ENCODE assay signal across 7 mouse cellular contexts in the genomic region with DNA sequence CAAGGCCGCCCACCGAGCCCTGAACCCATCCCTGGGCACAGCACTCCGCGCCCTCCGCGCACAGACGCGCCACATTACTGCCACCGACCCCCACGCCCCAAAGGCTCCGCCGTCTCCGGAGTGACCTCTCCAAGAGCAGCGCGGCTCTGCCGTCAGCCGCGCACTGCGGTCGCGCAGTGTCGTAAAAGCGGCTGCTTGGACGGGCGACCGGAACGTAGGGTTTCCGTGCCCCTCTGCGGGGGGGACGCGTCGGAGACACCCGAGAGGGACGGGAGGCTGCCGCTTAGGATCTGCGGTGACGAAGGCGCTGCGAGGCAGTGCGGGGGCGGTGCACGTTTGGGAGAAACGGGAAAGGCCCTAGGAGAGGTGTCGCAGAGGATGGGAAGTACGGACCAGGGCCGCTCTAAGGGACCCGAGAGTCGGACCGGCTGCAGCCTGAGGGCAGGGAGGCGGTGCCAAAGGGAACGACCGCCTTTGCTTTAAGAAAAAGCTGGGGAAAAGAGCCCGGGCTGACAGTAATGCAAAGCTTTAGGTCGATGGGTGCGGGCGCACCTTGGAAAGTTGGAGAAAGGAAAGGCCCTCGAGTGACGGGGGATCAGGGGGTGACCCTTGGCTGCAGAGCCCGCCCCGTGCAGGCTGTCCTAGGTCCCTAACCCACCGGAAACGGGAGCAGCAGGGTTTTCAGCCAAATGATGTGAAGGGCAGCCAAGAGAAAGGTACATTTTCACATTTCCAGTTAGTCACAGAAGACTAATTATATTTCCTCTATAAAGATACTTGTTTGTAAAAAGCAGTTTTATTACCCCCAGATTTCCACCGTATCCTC. TPM values are rescaled to one million over a fixed set of nuclear protein-coding genes. Genes with fewer than 3 reads are reported as not detected.
DNase-seq lines count a peak whose midpoint lies in the region; ATAC-seq lines count a peak whose summit lies in the region.

A gene (minus strand): TSS at position 389 of the 826 bp plus-strand sequence.

- no peaks in the 10 kb centered on the region for H3K27me3 ChIP-seq in embryonic facial prominence, embryonic 11.5 days (ENCODE audit: control insufficient read depth, insufficient read depth, low read length)
- H3K27me3 ChIP-seq in limb, embryonic 11.5 days (ENCODE audit: control insufficient read depth, insufficient read depth, low read length): no peaks in the 10 kb centered on the region
- H3K27me3 ChIP-seq in midbrain, embryonic 14.5 days (ENCODE audit: control insufficient read depth, insufficient read depth, low read length): no peaks in the 10 kb centered on the region

- peak; percentile 92 for DNase-seq in adrenal gland, postnatal 14 days
- DNase-seq in embryonic facial prominence, embryonic 11.5 days (ENCODE audit: low spot score): peak; percentile 91
- DNase-seq in heart, adult 11 months: peak; percentile 99
- peak; percentile 91 for DNase-seq in kidney, adult 18-20 months
- DNase-seq in limb, embryonic 11.5 days (ENCODE audit: low spot score): peak; percentile 89
- peak; percentile 93 for DNase-seq in midbrain, embryonic 14.5 days
- DNase-seq in spleen, adult 18-20 months: peak; percentile 72 to 79

- peak within 1 kb of the TSS; percentile 79 for H3K4me3 ChIP-seq in embryonic facial prominence, embryonic 11.5 days (ENCODE audit: low read depth, low read length)
- H3K4me3 ChIP-seq in limb, embryonic 11.5 days (ENCODE audit: low read depth, low read length): peak within 1 kb of the TSS; percentile 57
- peak within 1 kb of the TSS; percentile 91 for H3K4me3 ChIP-seq in midbrain, embryonic 14.5 days (replicated peaks; ENCODE audit: low read depth, low read length)

- H3K4me1 ChIP-seq in embryonic facial prominence, embryonic 11.5 days (ENCODE audit: control insufficient read depth, insufficient read depth, low read length): peaks cover 2% of the 10 kb centered on the region; the same call in 1 of the 2 replicates
- peaks cover 9% of the 10 kb centered on the region; the same call in 1 of the 2 replicates for H3K4me1 ChIP-seq in limb, embryonic 11.5 days (ENCODE audit: control insufficient read depth, insufficient read depth, low read length)
- H3K4me1 ChIP-seq in midbrain, embryonic 14.5 days (ENCODE audit: control insufficient read depth, insufficient read depth, low read length): peaks cover 12% of the 10 kb centered on the region; the same call in 1 of the 2 replicates

- peak within 1 kb of the TSS; percentile 84 for H3K9ac ChIP-seq in embryonic facial prominence, embryonic 11.5 days (replicated peaks; ENCODE audit: low read length)
- peak within 1 kb of the TSS; percentile 55 for H3K9ac ChIP-seq in limb, embryonic 11.5 days (ENCODE audit: low read length)
- peak within 1 kb of the TSS; percentile 90 for H3K9ac ChIP-seq in midbrain, embryonic 14.5 days (replicated peaks; ENCODE audit: low read length)

- ATAC-seq in embryonic facial prominence, embryonic 11.5 days (replicated peaks; ENCODE audit: insufficient number of reproducible peaks, low FRiP score, low TSS enrichment, low read depth): peak; percentile 95
- peak; percentile 92 for ATAC-seq in limb, embryonic 11.5 days (ENCODE audit: insufficient number of reproducible peaks, low FRiP score, low TSS enrichment, low read depth)
- ATAC-seq in midbrain, embryonic 14.5 days (ENCODE audit: low FRiP score, low TSS enrichment): peak; percentile 92

- WGBS in embryonic facial prominence, embryonic 11.5 days: under 1% methylated on average over 62 of the region's 63 CpGs
- under 1% methylated on average over 63 of the region's 63 CpGs for WGBS in limb, embryonic 11.5 days
- under 1% methylated on average over 63 of the region's 63 CpGs for WGBS in midbrain, embryonic 14.5 days

- H3K36me3 ChIP-seq in embryonic facial prominence, embryonic 11.5 days (replicated peaks; ENCODE audit: control insufficient read depth, insufficient read depth, low read depth, low read length): no peaks in the 10 kb centered on the region
- H3K36me3 ChIP-seq in limb, embryonic 11.5 days (ENCODE audit: control insufficient read depth, insufficient read depth, low read length): no peaks in the 10 kb centered on the region
- peaks cover 38% of the 10 kb centered on the region for H3K36me3 ChIP-seq in midbrain, embryonic 14.5 days (ENCODE audit: control insufficient read depth, insufficient read depth, low read length)

- H3K4me2 ChIP-seq in embryonic facial prominence, embryonic 11.5 days (ENCODE audit: low read depth, low read length): peak within 1 kb of the TSS; percentile 65
- peak within 1 kb of the TSS; percentile 41 for H3K4me2 ChIP-seq in limb, embryonic 11.5 days (ENCODE audit: low read depth, severe bottlenecking)
- H3K4me2 ChIP-seq in midbrain, embryonic 14.5 days (ENCODE audit: low read length): peak within 1 kb of the TSS; percentile 82

- H3K9me3 ChIP-seq in embryonic facial prominence, embryonic 11.5 days (replicated peaks; ENCODE audit: control insufficient read depth, low read length): no peaks in the 10 kb centered on the region
- no peaks in the 10 kb centered on the region for H3K9me3 ChIP-seq in limb, embryonic 11.5 days (ENCODE audit: control insufficient read depth, low read length)
- no peaks in the 10 kb centered on the region for H3K9me3 ChIP-seq in midbrain, embryonic 14.5 days (ENCODE audit: control insufficient read depth, low read length)

- peak within 1 kb of the TSS; percentile 66; the same call in 1 of the 2 replicates for H3K27ac ChIP-seq in embryonic facial prominence, embryonic 11.5 days (replicated peaks; ENCODE audit: low read depth, low read length)
- peak within 1 kb of the TSS; percentile 81 for H3K27ac ChIP-seq in limb, embryonic 11.5 days (replicated peaks; ENCODE audit: low read depth, low read length)
- H3K27ac ChIP-seq in midbrain, embryonic 14.5 days (replicated peaks; ENCODE audit: low read depth, low read length): peak within 1 kb of the TSS; percentile 86

RNA-seq across cellular contexts. Expression of the gene that starts here (rescaled TPM):
- 252 and 279 TPM in 2 replicates for total RNA-seq in adrenal gland, postnatal 14 days (2021)
- 61.2 and 65.6 TPM in 2 replicates for polyA plus RNA-seq in embryonic facial prominence, embryonic 11.5 days (2014; fragmentation: Nextera tagmentation; extraction: Ambion mirVana)
- polyA plus RNA-seq in limb, embryonic 11.5 days (2014; fragmentation: Nextera tagmentation; extraction: Ambion mirVana): 60.0 and 63.7 TPM in 2 replicates
- 48.6 and 54.9 TPM in 2 replicates for polyA plus RNA-seq in midbrain, embryonic 14.5 days (2014; fragmentation: Nextera tagmentation; extraction: Ambion mirVana)

Comparison
In these comparisons a context has a peak if more than half of its experiments do, and no peak if none do; other contexts are left out.
1. Peak in every context shown above with its lines: DNase-seq, ATAC-seq, H3K4me3 ChIP-seq and H3K27ac ChIP-seq.